Mouse (Mus musculus) kidney, postnatal 0 days (tissue): ENCODE measurements around the gene Grk2. TPM values are rescaled to one million over a fixed set of nuclear protein-coding genes. Genes with fewer than 3 reads are reported as not detected.

ENCODE experiments used
- ATAC-seq: fragments of 200-750 bp; cut with Nextera tagmentation; replicated peaks from 2 replicates; pipeline ENCODE4 v1.8.0; 2017; ENCODE audit warnings: low read depth, moderate number of reproducible peaks, moderate TSS enrichment, moderate library complexity; ENCODE audit not compliant: low FRiP score
- DNase-seq: peaks from one replicate; pipeline ENCODE4 v3.0.0-alpha.2; 2016; ENCODE audit warnings: low spot score
- H3K27ac ChIP-seq: fragments of 300-500 bp; sonication (generic); 2 replicates; pipeline ENCODE4 v1.5.1; 2014; ENCODE audit warnings: mild to moderate bottlenecking
- H3K27me3 ChIP-seq: fragments of 300-500 bp; sonication (generic); 2 replicates; pipeline ENCODE4 v1.6.1; 2014; ENCODE audit warnings: low read length, mixed read lengths; ENCODE audit not compliant: insufficient read depth
- H3K36me3 ChIP-seq: fragments of 300-500 bp; sonication (generic); 2 replicates; pipeline ENCODE4 v1.6.1; 2014; ENCODE audit warnings: low read length, mixed read lengths; ENCODE audit not compliant: insufficient read depth
- H3K4me1 ChIP-seq: fragments of 300-500 bp; sonication (generic); replicated peaks from 2 replicates; pipeline ENCODE4 v1.6.1; 2014; ENCODE audit warnings: antibody characterized with exemption, low read length, mixed read lengths; ENCODE audit not compliant: insufficient read depth
- H3K4me2 ChIP-seq: fragments of 300-500 bp; sonication (generic); 2 replicates; pipeline ENCODE4 v1.6.1; 2014; ENCODE audit warnings: mild to moderate bottlenecking, low read length, moderate library complexity, mixed read lengths
- H3K4me3 ChIP-seq: fragments of 300-500 bp; sonication (generic); replicated peaks from 2 replicates; pipeline ENCODE4 v1.5.1; 2014; ENCODE audit warnings: low read depth, low read length
- H3K9ac ChIP-seq: fragments of 300-500 bp; sonication (generic); 2 replicates; pipeline ENCODE4 v1.6.1; 2014; ENCODE audit warnings: low read depth, low read length
- H3K9me3 ChIP-seq: fragments of 300-500 bp; sonication (generic); replicated peaks from 2 replicates; pipeline ENCODE4 v1.6.1; 2016; ENCODE audit warnings: low read length, inconsistent platforms, mixed read lengths
- CTCF ChIP-seq: IDR thresholded peaks from 2 replicates; pipeline ENCODE4 v1.5.1; 2016; ENCODE audit warnings: antibody characterized with exemption, low read depth, mild to moderate bottlenecking, moderate library complexity
- WGBS: fragments of 180-500 bp; shearing (Covaris S2); extraction: QIAGEN DNeasy Blood & Tissue Kit; methylation state at CpG from one replicate; pipeline ENCODE4 v1.1.7; 2014; 5-methylcytosine and 5-hydroxymethylcytosine counted together
- polyA plus RNA-seq: library from polyadenylated mRNA; unstranded; fragments of >200 nt; fragmentation: Nextera tagmentation; extraction: Ambion mirVana; gene quantifications from 2 replicates; pipeline ENCODE4 v1.2.1, GENCODE M21; 2015

Gene Grk2
- polyA plus RNA-seq, 1 experiment from 2014 or later, result 14.4 TPM

- Histone ChIP-seq H3K27me3 (no peaks in the 10 kb centered on the region), H3K4me2 (no peak overlapping the region), H3K27ac (no peak overlapping the region), H3K9me3 (no peaks in the 10 kb centered on the region), H3K4me1 (peaks cover 36% of the 10 kb centered on the region), H3K9ac (no peak overlapping the region), H3K4me3 (no peak overlapping the region), H3K36me3 (no peaks in the 10 kb centered on the region)
- 87% methylated on average over 17 of the region's 17 CpGs for WGBS
- DNase-seq (no peak), ATAC-seq (no peak)
- TF ChIP-seq CTCF, result no peak
Observed at GRCm38 (mm10) chr19:4298322-4299121, 7.5 kb downstream of the Grk2 start.

- ATAC-seq (no peak), DNase-seq (no peak)
- TF ChIP-seq CTCF, result peak; percentile 13; the same call in 1 of the 2 replicates
- H3K9ac ChIP-seq, result no peak overlapping the region
- 83% methylated on average over 5 of the region's 5 CpGs for WGBS
- H3K36me3 ChIP-seq, result peaks cover 3% of the 10 kb centered on the region; the same call in 1 of the 2 replicates
- H3K27me3 ChIP-seq, result no peaks in the 10 kb centered on the region
- no peak overlapping the region for H3K27ac ChIP-seq
- H3K4me3 ChIP-seq, result no peak overlapping the region
- no peaks in the 10 kb centered on the region for H3K9me3 ChIP-seq
- H3K4me2 ChIP-seq, result no peak overlapping the region
- peaks cover 29% of the 10 kb centered on the region for H3K4me1 ChIP-seq
Observed at GRCm38 (mm10) chr19:4297851-4298250, 8.2 kb downstream of the Grk2 start.

- H3K9ac ChIP-seq, result no peak overlapping the region
- ATAC-seq (no peak), DNase-seq (no peak)
- no peak overlapping the region for H3K4me2 ChIP-seq
- no peak overlapping the region for H3K27ac ChIP-seq
- H3K27me3 ChIP-seq, result no peaks in the 10 kb centered on the region
- no peak overlapping the region for H3K4me3 ChIP-seq
- peaks cover 15% of the 10 kb centered on the region for H3K36me3 ChIP-seq
- 79% methylated on average over 2 of the region's 2 CpGs for WGBS
- TF ChIP-seq CTCF, result no peak
- H3K9me3 ChIP-seq, result no peaks in the 10 kb centered on the region
- H3K4me1 ChIP-seq, result peaks cover 17% of the 10 kb centered on the region
Observed at GRCm38 (mm10) chr19:4296611-4297010, 9.4 kb downstream of the Grk2 start.

- Histone ChIP-seq H3K4me3 (no peak overlapping the region), H3K9ac (no peak overlapping the region), H3K27me3 (no peaks in the 10 kb centered on the region), H3K4me1 (peaks cover 4% of the 10 kb centered on the region; the same call in 1 of the 2 replicates), H3K9me3 (no peaks in the 10 kb centered on the region), H3K36me3 (peaks cover 27% of the 10 kb centered on the region), H3K4me2 (no peak overlapping the region), H3K27ac (no peak overlapping the region)
- DNase-seq (no peak), ATAC-seq (no peak)
- no peak for TF ChIP-seq CTCF
- WGBS, result 87% methylated on average over 4 of the region's 4 CpGs
Observed at GRCm38 (mm10) chr19:4295391-4295790, 10.6 kb downstream of the Grk2 start.

- no peak for TF ChIP-seq CTCF
- 72% methylated on average over 14 of the region's 14 CpGs for WGBS
- Histone ChIP-seq H3K9ac (no peak overlapping the region), H3K9me3 (no peaks in the 10 kb centered on the region), H3K4me3 (no peak overlapping the region), H3K27ac (peak overlapping the region; percentile 52; the same call in 1 of the 2 replicates), H3K4me2 (no peak overlapping the region), H3K4me1 (no peaks in the 10 kb centered on the region), H3K27me3 (no peaks in the 10 kb centered on the region), H3K36me3 (peaks cover 36% of the 10 kb centered on the region)
- DNase-seq (peak; percentile 63), ATAC-seq (no peak)
Observed at GRCm38 (mm10) chr19:4294381-4295097, 11.5 kb downstream of the Grk2 start.

- Histone ChIP-seq H3K9ac (no peak overlapping the region), H3K27me3 (no peaks in the 10 kb centered on the region), H3K4me3 (no peak overlapping the region), H3K36me3 (peaks cover 68% of the 10 kb centered on the region), H3K4me2 (no peak overlapping the region), H3K9me3 (no peaks in the 10 kb centered on the region), H3K4me1 (no peaks in the 10 kb centered on the region), H3K27ac (no peak overlapping the region)
- no peak for DNase-seq
- ATAC-seq, result no peak
- 92% methylated on average over 11 of the region's 11 CpGs for WGBS
- TF ChIP-seq CTCF, result no peak
Observed at GRCm38 (mm10) chr19:4291161-4291560, 14.9 kb downstream of the Grk2 start.
